Mouse (Mus musculus) cerebellum, adult 9-10 months (tissue): ENCODE data around the gene Tcirg1.

ENCODE experiments used
- DNase-seq: peaks from one replicate; pipeline ENCODE4 v3.0.0; 2022

The Tcirg1 gene

GRCm38 (mm10) chr19:3896208-3896607 lies 10.7 kb downstream of the Tcirg1 start:
- DNase-seq = no peak

- DNase-seq = no peak
These were observed 11.7 kb downstream of the Tcirg1 start for GRCm38 (mm10) chr19:3895171-3895631.

- DNase-seq = no peak
These were observed 12.6 kb downstream of the Tcirg1 start for GRCm38 (mm10) chr19:3894294-3894693.

GRCm38 (mm10) chr19:3893545-3894116 lies 13.3 kb downstream of the Tcirg1 start:
- DNase-seq = no peak

GRCm38 (mm10) chr19:3890181-3890580 lies 16.8 kb downstream of the Tcirg1 start:
- no peak for DNase-seq

- DNase-seq = no peak
These were observed 17.8 kb downstream of the Tcirg1 start for GRCm38 (mm10) chr19:3889096-3889495.

- DNase-seq = no peak
These were observed 22.5 kb downstream of the Tcirg1 start for GRCm38 (mm10) chr19:3884325-3884990.

GRCm38 (mm10) chr19:3882214-3882613 lies 24.7 kb downstream of the Tcirg1 start:
- no peak for DNase-seq

- no peak for DNase-seq
These were observed 26.7 kb downstream of the Tcirg1 start for GRCm38 (mm10) chr19:3880054-3880848.

GRCm38 (mm10) chr19:3875045-3875444 lies 31.9 kb downstream of the Tcirg1 start:
- no peak for DNase-seq

GRCm38 (mm10) chr19:3872373-3872772 lies 34.6 kb downstream of the Tcirg1 start:
- DNase-seq = peak; percentile 58

- DNase-seq = no peak
These were observed 35.5 kb downstream of the Tcirg1 start for GRCm38 (mm10) chr19:3871468-3871867.

- DNase-seq = no peak
These were observed 38.6 kb downstream of the Tcirg1 start for GRCm38 (mm10) chr19:3868290-3868689.

- DNase-seq = no peak
These were observed 42.0 kb downstream of the Tcirg1 start for GRCm38 (mm10) chr19:3864960-3865359.

- no peak for DNase-seq
These were observed 44.2 kb downstream of the Tcirg1 start for GRCm38 (mm10) chr19:3862713-3863112.

GRCm38 (mm10) chr19:3857220-3857619 lies 49.7 kb downstream of the Tcirg1 start:
- DNase-seq = peak; percentile 59

- peak; percentile 54 for DNase-seq
These were observed 51.3 kb downstream of the Tcirg1 start for GRCm38 (mm10) chr19:3855601-3856000.

- DNase-seq = peak; percentile 66
These were observed 51.8 kb downstream of the Tcirg1 start for GRCm38 (mm10) chr19:3855091-3855490.

- DNase-seq = peak; percentile 72
These were observed 53.0 kb downstream of the Tcirg1 start for GRCm38 (mm10) chr19:3853891-3854290.

- DNase-seq = peak; percentile 62
These were observed 53.8 kb downstream of the Tcirg1 start for GRCm38 (mm10) chr19:3853121-3853520.

- DNase-seq = peak; percentile 71
These were observed 54.8 kb downstream of the Tcirg1 start for GRCm38 (mm10) chr19:3851979-3852681.

- DNase-seq = peak; percentile 97
These were observed 55.4 kb downstream of the Tcirg1 start, which contains the start of gene Chka for GRCm38 (mm10) chr19:3851502-3851962. Gene Chka, plus strand, starts transcription at chr19:3851773.
